Comparison of ENCODE assay signal across 8 mouse cellular contexts in genomic region chr9:118040218-118041021, GRCm38 (mm10). TPM values are rescaled to one million over a fixed set of nuclear protein-coding genes. Genes with fewer than 3 reads are reported as not detected.
DNase-seq lines count a peak whose midpoint lies in the region; ATAC-seq and TF ChIP-seq lines count a peak whose summit lies in the region.

TSS of gene Azi2 (plus strand) at chr9:118040499.

- no peaks in the 10 kb centered on the region for H3K27me3 ChIP-seq in hindbrain, postnatal 0 days (ENCODE audit: insufficient read depth, low read length)

- peak; percentile 85 for TF ChIP-seq CTCF in gastrocnemius, adult 2 months (IDR thresholded peaks at IDR 0.05)
- peak; percentile 87 for TF ChIP-seq CTCF in hindbrain, postnatal 0 days (IDR thresholded peaks at IDR 0.05; ENCODE audit: low read depth)
- TF ChIP-seq CTCF in left cerebral cortex, adult 2 months (IDR thresholded peaks at IDR 0.05) = peak; percentile 84

- H3K36me3 ChIP-seq in hindbrain, postnatal 0 days (ENCODE audit: insufficient read depth, low read length) = no peaks in the 10 kb centered on the region

- H3K9me3 ChIP-seq in hindbrain, postnatal 0 days (ENCODE audit: low read length) = no peaks in the 10 kb centered on the region

- H3K4me3 ChIP-seq in gastrocnemius, adult 2 months = peak within 1 kb of the TSS; percentile 83
- H3K4me3 ChIP-seq in hindbrain, postnatal 0 days (ENCODE audit: low read length) = peak within 1 kb of the TSS; percentile 90
- peak within 1 kb of the TSS; percentile 78 for H3K4me3 ChIP-seq in left cerebral cortex, adult 2 months

- peak; percentile 100 for DNase-seq in ZHBTc4 (ENCODE audit: low read depth, low spot score)
- DNase-seq in gastrocnemius, adult 2 months = peak; percentile 99
- DNase-seq in hindbrain, postnatal 0 days (ENCODE audit: low spot score) = peak; percentile 100
- DNase-seq in left cerebral cortex, adult 2 months (ENCODE audit: extremely low spot score in 1 of 2, low spot score in 2 of 2) = peak; percentile 99
- DNase-seq in right cerebral cortex, adult 2 months (ENCODE audit: low spot score in 2 of 2) = peak; percentile 98 to 99
- DNase-seq in urinary bladder, postnatal 14 days (ENCODE audit: low spot score) = peak; percentile 98

- intact Hi-C loops in gastrocnemius, adult 2 months (cut with DNase I) = loop anchor here (1.0 kb wide), 1 partner anchor 110 kb away; the partner anchor contains the start of gene Cmc1
- intact Hi-C loops in left cerebral cortex, adult 2 months (cut with DNase I) = loop anchor here (2.0 to 5.0 kb wide), 3 partner anchors 108 to 1613 kb away; no protein-coding TSS in a partner anchor

- peaks cover 6% of the 10 kb centered on the region; the same call in 1 of the 2 replicates for H3K4me1 ChIP-seq in hindbrain, postnatal 0 days (ENCODE audit: insufficient read depth, low read length)

- H3K9ac ChIP-seq in hindbrain, postnatal 0 days (replicated peaks; ENCODE audit: low read length) = peak within 1 kb of the TSS; percentile 95

- ATAC-seq in common myeloid progenitor, adult 5-6 weeks (replicated peaks; ENCODE audit: low read depth, poor library complexity, severe bottlenecking) = peak; percentile 96
- ATAC-seq in hindbrain, postnatal 0 days = peak; percentile 99
- peak; percentile 89 for ATAC-seq in megakaryocyte, adult 5-6 weeks (ENCODE audit: poor library complexity, severe bottlenecking)

- H3K27ac ChIP-seq in gastrocnemius, adult 2 months = peak within 1 kb of the TSS; percentile 100
- peak within 1 kb of the TSS; percentile 95 for H3K27ac ChIP-seq in hindbrain, postnatal 0 days
- peak within 1 kb of the TSS; percentile 100 for H3K27ac ChIP-seq in left cerebral cortex, adult 2 months

- H3K4me2 ChIP-seq in hindbrain, postnatal 0 days (ENCODE audit: low read depth, low read length) = peak within 1 kb of the TSS; percentile 78

- under 1% methylated on average over 87 of the region's 87 CpGs for WGBS in hindbrain, postnatal 0 days

RNA-seq across cellular contexts. Expression of gene Azi2, which starts in this region (rescaled TPM):
- total RNA-seq in common myeloid progenitor, adult 5-6 weeks (2017) = 54.8 and 55.5 TPM in 2 replicates
- total RNA-seq in gastrocnemius, adult 2 months (2021) = 10 to 100 TPM; 30.9 to 41.3 TPM
- 57.6 and 82.5 TPM in 2 replicates for total RNA-seq in hindbrain, postnatal 0 days (2014; rRNA removed)
- 61.3 and 64.3 TPM in 2 replicates for polyA plus RNA-seq in hindbrain, postnatal 0 days (2015; fragmentation: Nextera tagmentation; extraction: Ambion mirVana)
- total RNA-seq in left cerebral cortex, adult 2 months (2021) = 10 to 100 TPM; 80.0 to 81.9 TPM
- 90.0 and 93.6 TPM in 2 replicates for total RNA-seq in megakaryocyte, adult 5-6 weeks (2015)
- 75.7 and 79.5 TPM in 2 replicates for total RNA-seq in megakaryocyte, adult 5-6 weeks (2017)

Comparison
In these comparisons a context has a peak if more than half of its experiments do, and no peak if none do; other contexts are left out.
1. Peak in every context shown above with its lines: DNase-seq, ATAC-seq, H3K4me3 ChIP-seq and H3K27ac ChIP-seq.